Mouse (Mus musculus): ENCODE measurements around the gene Gm20518. TPM values are rescaled to one million over a fixed set of nuclear protein-coding genes. Genes with fewer than 3 reads are reported as not detected.
A peak's percentile ranks its signal among the peaks of the same experiment; 100 is the strongest.

Gm20518 gene
- polyA plus RNA-seq, 1 experiment: 0.08 TPM

DNA sequence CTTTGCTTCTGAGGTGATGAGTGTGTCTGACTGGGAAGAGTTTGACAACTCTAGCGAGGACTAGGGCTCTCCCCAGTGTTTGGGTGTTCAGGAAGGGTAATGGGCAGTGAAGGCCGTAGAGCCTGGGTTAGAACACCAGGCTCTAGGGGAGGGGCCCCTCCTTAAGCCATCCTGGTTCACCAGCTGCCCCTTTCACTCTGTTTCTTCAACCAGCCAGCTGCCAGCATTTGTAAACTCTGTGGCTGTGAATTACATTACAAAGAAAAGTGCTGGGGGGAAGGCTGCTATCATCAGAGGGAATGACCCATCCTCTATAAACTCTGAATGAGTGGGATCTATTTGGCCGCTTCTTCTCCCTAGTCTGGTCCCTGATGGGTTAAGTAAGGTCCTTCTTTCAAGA lies 98.7 kb downstream of the Gm20518 start:
- H3K79me2 ChIP-seq (ENCODE audit: control insufficient read depth, insufficient read depth): no peaks in the 10 kb centered on the region
- no peak for TF ChIP-seq MAX (IDR thresholded peaks at IDR 0.05; ENCODE audit: low read depth)
- TF ChIP-seq MYOD1 (IDR thresholded peaks at IDR 0.05; ENCODE audit: control insufficient read depth in 1 of 3, insufficient read length in 2 of 3, low read depth in 2 of 3): peak; percentile 12 to 71 (median 64)
- no peak overlapping the region for H3ac ChIP-seq (ENCODE audit: control insufficient read depth, insufficient read length)
- H3K27me3 ChIP-seq (ENCODE audit: control insufficient read depth, insufficient read depth, insufficient read length): no peaks in the 10 kb centered on the region
- H3K4me3 ChIP-seq: no peak overlapping the region
- H3K4me2 ChIP-seq (ENCODE audit: low read depth): no peak overlapping the region
- H3K36me3 ChIP-seq (ENCODE audit: control insufficient read depth, insufficient read depth): peaks cover 20% of the 10 kb centered on the region

DNA sequence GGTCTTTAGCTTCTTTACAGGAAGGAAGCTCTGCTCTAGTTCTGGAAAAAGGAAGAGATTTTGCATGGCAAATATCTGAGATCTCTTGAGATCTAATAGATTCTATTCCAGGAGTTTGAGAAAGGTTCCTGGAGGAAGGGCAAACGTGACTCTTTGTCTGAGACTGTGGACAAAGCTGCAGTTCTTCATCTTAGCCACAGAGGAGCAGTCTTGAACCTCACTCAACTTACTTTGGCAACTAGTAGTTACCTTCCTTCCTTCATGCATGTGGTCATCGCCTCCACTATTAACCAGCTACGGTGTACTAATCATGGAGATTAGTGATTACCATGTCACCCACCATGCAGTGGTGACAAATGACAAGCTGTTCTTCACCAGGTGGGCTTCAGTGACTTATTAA lies 106.1 kb downstream of the Gm20518 start:
- Histone ChIP-seq H3ac (ENCODE audit: control insufficient read depth, insufficient read length) (no peak overlapping the region), H3K4me2 (ENCODE audit: low read depth) (no peak overlapping the region), H3K4me3 (no peak overlapping the region), H3K36me3 (ENCODE audit: control insufficient read depth, insufficient read depth) (peaks cover 25% of the 10 kb centered on the region), H3K79me2 (ENCODE audit: control insufficient read depth, insufficient read depth) (no peaks in the 10 kb centered on the region), H3K27me3 (ENCODE audit: control insufficient read depth, insufficient read depth, insufficient read length) (no peaks in the 10 kb centered on the region)
- TF ChIP-seq USF1 (IDR thresholded peaks at IDR 0.05; ENCODE audit: low read depth): no peak
- no peak for TF ChIP-seq POLR2A (IDR thresholded peaks at IDR 0.05; ENCODE audit: insufficient read length, low read depth)
- no peak for TF ChIP-seq MYOG (IDR thresholded peaks at IDR 0.05; ENCODE audit: control insufficient read depth in 1 of 3, insufficient read depth in 1 of 3, insufficient read length in 2 of 3, low read depth in 2 of 3)
- no peak for TF ChIP-seq CEBPB (IDR thresholded peaks at IDR 0.05; ENCODE audit: insufficient read depth, poor library complexity, severe bottlenecking)
- TF ChIP-seq MAX (IDR thresholded peaks at IDR 0.05; ENCODE audit: low read depth): no peak
- no peak for TF ChIP-seq E2F4 (IDR thresholded peaks at IDR 0.05; ENCODE audit: insufficient read depth)
- no peak for TF ChIP-seq REST (IDR thresholded peaks at IDR 0.05; ENCODE audit: insufficient read depth, insufficient read length)
- TF ChIP-seq TCF12 (IDR thresholded peaks at IDR 0.05; ENCODE audit: insufficient read depth, poor library complexity, severe bottlenecking): no peak

Other genes starting within 250 kb of the Gm20518 start
- gene Ccdc74a, start 245.2 kb downstream of the Gm20518 start, polyA plus RNA-seq (2012; fragmentation: generic; extraction: Trizol): 1.5 TPM
- gene Med15, start 158.8 kb downstream of the Gm20518 start, polyA plus RNA-seq (2012; fragmentation: generic; extraction: Trizol): 42.9 TPM
- gene Klhl22, start 132.1 kb downstream of the Gm20518 start, polyA plus RNA-seq (2012; fragmentation: generic; extraction: Trizol): 107 TPM
- 25.9 TPM for gene Scarf2, start 94.4 kb downstream of the Gm20518 start, polyA plus RNA-seq (2012; fragmentation: generic; extraction: Trizol)
- 0.02 TPM for gene B830017H08Rik, start 58.5 kb downstream of the Gm20518 start, polyA plus RNA-seq (2012; fragmentation: generic; extraction: Trizol)
- 1.2 TPM for gene Car15, start 53.3 kb downstream of the Gm20518 start, polyA plus RNA-seq (2012; fragmentation: generic; extraction: Trizol)
- 0.07 TPM for gene Tssk1, start 2.6 kb upstream of the Gm20518 start, polyA plus RNA-seq (2012; fragmentation: generic; extraction: Trizol)
- 42.8 TPM for gene Dgcr2, start 6.9 kb upstream of the Gm20518 start, polyA plus RNA-seq (2012; fragmentation: generic; extraction: Trizol)
- gene Tssk2, start 7.0 kb upstream of the Gm20518 start, polyA plus RNA-seq (2012; fragmentation: generic; extraction: Trizol): 0.07 TPM
- 17.4 TPM for gene Ess2, start 19.7 kb upstream of the Gm20518 start, polyA plus RNA-seq (2012; fragmentation: generic; extraction: Trizol)
- gene Gsc2, start 23.4 kb upstream of the Gm20518 start, polyA plus RNA-seq (2012; fragmentation: generic; extraction: Trizol): not detected
- gene Slc25a1, start 36.5 kb upstream of the Gm20518 start, polyA plus RNA-seq (2012; fragmentation: generic; extraction: Trizol): 72.5 TPM
- not detected for gene Vpreb2, start 88.8 kb upstream of the Gm20518 start, polyA plus RNA-seq (2012; fragmentation: generic; extraction: Trizol)
- gene Dgcr6, start 161.2 kb upstream of the Gm20518 start, polyA plus RNA-seq (2012; fragmentation: generic; extraction: Trizol): 67.2 TPM
- gene Prodh, start 198.5 kb upstream of the Gm20518 start, polyA plus RNA-seq (2012; fragmentation: generic; extraction: Trizol): 3.0 TPM
- gene Rtn4r, start 236.0 kb upstream of the Gm20518 start, polyA plus RNA-seq (2012; fragmentation: generic; extraction: Trizol): 0.26 TPM